Mouse (Mus musculus) right cerebral cortex, postnatal 14 days (tissue): ENCODE measurements around the gene Fcrla.
A peak's percentile ranks its signal among the peaks of the same experiment; 100 is the strongest.
"Not testable (repeated sequence)": the region's sequence is repeated elsewhere in the genome, so short reads cannot be mapped to it uniquely, and the experiment has no call there.

Experiments
- DNase-seq: peaks from one replicate; pipeline ENCODE4 v3.0.0; 2022

Gene Fcrla

GRCm38 (mm10) chr1:170927378-170927777, at the start of gene Fcrla:
TSS of gene Fcrla (minus strand) at chr1:170927583.
- no peak for DNase-seq

- no peak for DNase-seq
These were observed 49.1 kb upstream of the Fcrla start, which contains the start of gene Fcgr2b for GRCm38 (mm10) chr1:170976447-170976846. TSS of gene Fcgr2b (minus strand) at chr1:170976547.

DNA sequence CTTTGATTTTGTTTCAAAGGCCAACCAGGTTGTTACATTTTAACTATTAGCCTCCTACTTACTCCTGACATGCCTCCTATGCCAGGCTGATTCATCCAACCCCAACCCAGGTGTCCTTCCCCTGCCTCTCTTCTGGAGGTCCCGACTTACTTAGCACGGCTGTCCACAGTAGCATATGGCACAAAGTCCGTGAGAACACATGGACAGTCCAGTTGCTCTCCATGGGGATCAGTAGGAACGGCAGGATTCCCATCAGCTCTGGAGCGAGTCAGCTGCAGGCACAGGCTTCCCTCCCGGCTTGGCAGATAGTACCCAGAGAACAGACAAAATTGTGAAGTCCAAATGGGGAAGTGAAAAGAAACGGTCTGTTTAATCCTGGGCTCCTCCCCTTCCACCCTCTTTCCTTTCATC, 48.4 kb upstream of the Fcrla start:
- DNase-seq: peak; percentile 18

- DNase-seq: not testable (repeated sequence)
These were observed 48.0 kb upstream of the Fcrla start for GRCm38 (mm10) chr1:170975350-170975749.

DNA sequence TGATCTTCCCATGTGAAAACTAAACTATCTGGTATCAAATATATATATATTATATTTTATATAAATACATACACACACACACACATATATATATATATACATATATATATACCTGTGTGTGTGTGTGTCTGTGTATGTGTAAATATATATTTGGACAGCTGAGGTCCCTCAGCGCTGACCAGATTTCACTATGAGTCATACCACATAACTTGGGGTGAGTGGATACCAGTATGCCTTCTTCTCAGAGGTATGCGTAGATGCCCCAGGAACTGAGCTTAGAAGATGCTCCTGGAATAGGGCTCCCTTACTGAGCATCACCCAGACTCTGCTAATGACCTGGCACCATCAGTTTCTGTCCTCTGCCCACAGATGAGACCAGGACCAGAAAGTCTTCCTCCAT, 47.4 kb upstream of the Fcrla start:
- no peak for DNase-seq

DNA sequence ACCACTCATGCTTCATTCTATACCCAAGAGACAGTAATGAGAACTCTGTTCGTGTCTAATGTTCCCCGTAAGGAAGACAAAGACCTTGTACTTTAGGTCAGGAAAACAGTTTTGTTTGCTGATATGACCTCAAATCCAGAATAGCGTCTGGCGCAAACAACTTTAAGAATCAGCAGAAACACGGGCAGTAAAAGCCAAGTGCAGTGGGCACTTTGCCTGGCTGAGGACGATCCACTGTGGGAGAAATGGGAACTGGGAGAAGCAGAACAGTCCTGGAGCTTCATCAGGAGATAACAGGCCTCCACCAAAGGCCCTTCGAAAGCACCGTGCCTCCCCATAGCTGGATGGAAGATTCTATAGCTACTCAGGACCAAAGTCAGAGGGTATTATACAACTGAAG, 46.8 kb upstream of the Fcrla start:
- no peak for DNase-seq

DNA sequence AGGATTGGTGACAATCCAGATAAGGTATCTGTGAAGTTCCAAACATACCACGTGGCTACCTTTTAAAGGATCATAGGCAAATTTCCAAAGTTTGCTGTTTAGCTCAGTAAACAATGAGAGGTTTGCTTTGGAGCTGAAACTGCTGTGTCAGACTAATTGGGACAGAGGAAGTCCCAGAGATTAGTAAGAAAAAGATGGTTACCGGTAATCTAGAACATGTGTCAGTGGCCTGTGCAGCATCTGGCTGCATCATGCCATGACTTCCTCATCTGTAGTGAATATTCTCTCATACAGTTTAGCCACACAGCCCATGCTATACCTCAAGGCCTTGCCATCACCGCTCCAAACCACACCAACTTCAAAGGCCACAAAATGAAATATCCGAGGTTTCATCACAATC, 45.6 kb upstream of the Fcrla start:
- DNase-seq: no peak

DNA sequence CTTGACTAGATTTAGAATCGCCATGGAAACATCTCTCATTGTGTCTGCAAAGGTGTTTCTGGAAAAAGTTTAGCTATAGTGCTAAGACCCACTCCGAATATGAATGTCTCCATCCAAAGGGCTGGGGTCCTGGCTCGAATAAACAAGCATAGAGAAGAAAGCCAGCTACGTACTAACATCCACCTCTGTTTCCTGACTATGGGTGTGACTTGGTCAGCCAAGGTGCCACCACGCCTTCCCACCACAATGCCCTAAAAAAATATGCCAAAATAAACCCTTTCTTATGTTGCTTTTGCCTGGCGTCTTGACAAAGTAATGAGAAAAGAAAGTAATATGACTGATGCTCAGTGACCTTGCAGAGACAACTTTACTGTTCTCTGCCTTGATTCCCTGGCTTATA, 45.1 kb upstream of the Fcrla start:
- DNase-seq: no peak

- no peak for DNase-seq
These were observed 41.2 kb upstream of the Fcrla start for GRCm38 (mm10) chr1:170968576-170968975.

DNA sequence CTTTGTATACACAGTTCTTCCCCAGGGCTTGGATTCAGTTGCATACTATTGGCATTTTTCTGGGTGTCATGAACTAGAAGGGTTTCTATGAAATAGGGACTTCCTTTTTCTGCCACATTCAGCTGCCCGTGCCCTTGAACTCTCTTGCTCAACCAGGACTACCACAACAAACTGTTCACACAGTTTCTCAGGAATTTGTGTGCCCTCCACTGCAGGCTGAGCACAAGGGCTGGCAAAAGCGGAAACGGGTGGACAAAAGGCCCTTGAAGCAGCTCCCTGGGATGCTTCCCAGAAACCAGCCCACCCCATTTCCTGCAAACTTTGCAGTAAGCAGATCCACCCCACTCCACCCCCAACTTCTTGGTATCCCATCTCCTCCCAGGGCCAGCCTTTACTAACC, 40.2 kb upstream of the Fcrla start:
- no peak for DNase-seq

GRCm38 (mm10) chr1:170963087-170963486, 35.7 kb upstream of the Fcrla start:
- DNase-seq: no peak

DNA sequence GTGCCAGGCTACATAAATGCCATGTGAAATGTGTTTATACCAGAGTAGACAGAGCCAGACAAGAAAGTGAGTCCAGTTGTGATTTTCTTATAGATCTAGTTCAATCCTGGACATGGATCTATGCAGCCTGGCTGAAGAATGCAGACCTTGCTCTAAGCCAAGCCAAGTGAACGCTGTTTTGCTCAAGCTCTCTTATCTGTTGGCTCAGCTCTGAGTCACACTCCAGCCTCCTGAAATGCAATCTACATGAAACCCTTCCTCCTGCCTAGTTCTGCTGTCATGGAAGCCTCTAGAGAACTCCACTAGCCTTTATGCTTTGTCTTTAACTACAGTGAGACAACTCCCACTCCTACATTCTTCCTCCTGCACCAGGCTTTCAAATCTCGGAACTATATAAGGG, 34.9 kb upstream of the Fcrla start:
- DNase-seq: no peak

DNA sequence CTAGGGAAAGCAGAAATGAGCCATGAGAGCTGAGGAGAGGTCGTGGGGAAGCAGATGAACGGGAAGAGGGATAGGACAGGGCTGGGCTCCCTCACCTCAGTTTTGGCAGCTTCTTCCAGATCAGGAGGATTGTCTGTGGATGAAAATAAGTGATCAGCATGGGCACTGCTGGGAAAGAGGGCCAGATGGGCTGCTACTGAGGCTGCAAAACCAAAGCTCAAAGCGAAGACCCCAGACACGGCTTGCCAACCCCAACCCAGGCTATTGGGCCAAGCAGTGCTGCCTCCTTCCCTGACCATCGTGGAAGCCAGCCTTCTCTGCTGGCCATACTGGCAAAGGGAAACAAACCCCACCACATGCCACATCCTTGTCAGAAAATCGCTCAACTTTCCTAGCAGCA, 33.7 kb upstream of the Fcrla start:
- no peak for DNase-seq

- no peak for DNase-seq
These were observed 32.4 kb upstream of the Fcrla start for GRCm38 (mm10) chr1:170959791-170960190.

DNA sequence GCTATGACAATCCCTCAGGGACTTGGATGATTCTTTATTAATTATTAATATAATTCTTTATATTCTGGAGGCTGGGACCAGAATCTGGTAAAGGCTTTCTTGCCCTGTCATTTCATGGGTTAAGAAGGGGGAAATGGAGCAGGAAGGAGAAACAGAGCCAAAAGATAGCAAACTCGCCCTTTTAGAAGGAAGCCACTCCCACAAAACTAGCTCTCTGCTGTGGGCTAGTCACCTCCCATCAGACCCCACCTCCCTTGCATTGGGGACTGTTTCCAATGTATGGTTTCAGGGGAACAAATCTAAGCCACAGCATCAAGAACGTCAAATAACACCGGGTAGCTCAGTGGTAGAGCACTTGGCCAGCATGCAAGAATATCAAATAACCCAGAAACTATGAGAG, 30.8 kb upstream of the Fcrla start:
- no peak for DNase-seq

DNA sequence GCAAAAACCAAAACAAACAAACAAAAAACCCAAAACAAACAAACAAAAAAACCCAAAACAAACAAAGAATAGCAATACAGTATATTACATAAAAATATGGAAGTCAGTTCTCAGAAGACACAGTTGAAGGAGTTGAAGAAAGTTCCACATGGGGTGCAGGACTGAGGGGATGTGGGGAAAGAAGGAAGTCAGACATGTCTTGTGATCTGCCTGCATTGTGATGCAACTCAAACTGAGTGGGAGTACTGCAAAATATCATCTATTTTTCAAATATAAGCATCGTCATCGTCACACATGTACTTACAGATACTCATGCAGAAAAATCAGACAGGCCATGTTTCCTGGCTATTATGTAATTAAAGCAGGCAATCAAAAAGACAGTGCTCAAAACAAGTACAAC, 25.8 kb upstream of the Fcrla start:
- no peak for DNase-seq

- DNase-seq: no peak
These were observed 23.4 kb upstream of the Fcrla start for GRCm38 (mm10) chr1:170950772-170951171.

GRCm38 (mm10) chr1:170944908-170945307, 17.5 kb upstream of the Fcrla start:
- DNase-seq: not testable (repeated sequence)

GRCm38 (mm10) chr1:170944151-170944550, 16.8 kb upstream of the Fcrla start:
- not testable (repeated sequence) for DNase-seq

- DNase-seq: no peak
These were observed 11.9 kb upstream of the Fcrla start for GRCm38 (mm10) chr1:170939255-170939654.

GRCm38 (mm10) chr1:170934383-170934782, 7.0 kb upstream of the Fcrla start:
- DNase-seq: no peak

DNA sequence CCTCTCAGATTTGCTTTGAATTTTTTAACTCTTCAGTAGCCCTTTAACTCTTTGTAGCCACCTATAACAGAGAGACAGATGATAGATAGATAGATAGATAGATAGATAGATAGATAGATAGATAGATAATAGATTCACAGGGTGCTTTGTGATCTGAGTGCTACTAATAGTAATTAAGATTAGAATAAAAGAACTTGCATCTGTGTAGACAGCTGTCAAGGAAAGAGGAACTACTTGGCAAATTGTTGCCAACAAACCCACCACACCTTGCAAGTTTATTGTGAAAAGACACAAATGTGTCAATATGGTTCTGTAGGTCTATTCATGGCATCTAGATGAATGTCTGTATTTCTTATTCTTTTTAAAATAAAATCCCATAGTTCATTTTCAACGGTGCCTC, 6.6 kb upstream of the Fcrla start:
- no peak for DNase-seq

- no peak for DNase-seq
These were observed 6.1 kb upstream of the Fcrla start for GRCm38 (mm10) chr1:170933386-170933920.

DNA sequence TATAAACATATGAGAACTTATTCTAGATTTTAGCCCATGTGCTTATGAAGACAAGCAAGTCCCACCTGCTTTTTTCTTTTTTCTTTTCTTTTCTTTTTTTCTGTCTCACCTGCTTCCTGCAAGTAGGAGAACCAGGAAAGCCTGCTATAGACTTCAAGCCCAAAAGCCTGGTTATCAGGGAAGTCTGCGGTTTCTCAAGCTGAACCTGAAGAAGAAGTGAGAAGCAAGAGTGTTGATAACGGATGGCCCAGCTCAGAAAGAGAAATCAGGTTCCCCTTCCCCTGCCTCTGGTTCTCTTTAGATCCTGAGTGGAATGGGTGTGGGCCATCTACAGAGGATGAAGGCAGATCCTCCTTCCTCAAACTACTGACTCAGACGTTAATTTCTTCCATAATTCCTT, 4.7 kb upstream of the Fcrla start:
- DNase-seq: no peak

- no peak for DNase-seq
These were observed 1.9 kb upstream of the Fcrla start for GRCm38 (mm10) chr1:170929245-170929644.

DNA sequence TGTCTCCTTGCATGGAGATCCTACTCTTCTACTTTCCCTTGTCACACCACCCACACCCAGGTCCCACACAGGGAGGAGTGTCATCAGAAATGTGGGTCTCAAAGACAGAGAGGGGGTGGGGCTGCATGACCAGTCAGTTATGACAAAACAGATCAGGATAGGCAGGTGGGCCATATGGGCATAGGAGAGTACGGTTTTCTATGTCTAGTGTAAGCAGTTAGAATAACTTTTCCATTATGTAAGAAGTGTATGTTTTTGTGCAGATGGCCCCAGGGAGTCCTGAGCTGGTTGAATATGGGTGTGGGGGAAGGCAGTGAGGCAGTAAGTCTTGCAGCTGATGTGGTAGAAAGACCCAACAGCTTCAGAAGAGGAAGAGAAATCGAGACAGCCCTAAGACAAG, 1.1 kb upstream of the Fcrla start:
- DNase-seq: no peak
